Mouse (Mus musculus) testis, adult 2 months (tissue): ENCODE measurements around the gene Olfr1428.

Experiments used
- CTCF ChIP-seq: fragments of 200-500 bp; IDR thresholded peaks from 2 replicates; pipeline ENCODE4 v1.5.1; 2012; ENCODE audit warnings: low read depth, mild to moderate bottlenecking, inconsistent platforms, low read length, moderate library complexity; ENCODE audit not compliant: control insufficient read depth, insufficient read depth, insufficient replicate concordance
- POLR2A ChIP-seq: fragments of 200-500 bp; IDR thresholded peaks from 2 replicates; pipeline ENCODE4 v1.6.1; 2012; ENCODE audit warnings: low read depth, mild to moderate bottlenecking, inconsistent platforms, low read length, moderate library complexity; ENCODE audit not compliant: control insufficient read depth

- TF ChIP-seq POLR2A (no peak), CTCF (no peak)
Measured at GRCm38 (mm10) chr19:12134289-12134688, 18.6 kb upstream of the Olfr1428 start.
